Mouse (Mus musculus): ENCODE data around the gene Pah.

The Pah gene

DNA sequence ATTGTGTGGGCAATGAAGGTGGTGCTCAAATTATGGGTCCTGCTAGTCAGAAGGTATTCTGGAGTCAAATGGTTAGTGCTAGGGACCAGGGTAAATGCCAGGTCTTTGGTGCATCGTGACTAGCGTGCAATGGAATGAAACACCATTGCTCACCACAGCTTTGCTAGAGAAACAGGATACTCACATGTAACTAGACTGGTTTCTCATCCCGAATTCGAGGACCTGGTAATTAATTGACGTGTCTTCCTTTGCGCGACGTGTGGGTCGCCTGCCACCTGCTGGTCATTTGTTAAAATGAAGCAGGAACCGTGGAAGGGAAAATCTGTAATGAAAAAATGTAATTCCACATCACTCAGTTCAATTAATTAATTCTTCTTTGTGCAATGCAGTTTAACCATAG, 17.6 kb upstream of the Pah start:
- peak; percentile 77 for DNase-seq (ENCODE audit: low spot score)

DNA sequence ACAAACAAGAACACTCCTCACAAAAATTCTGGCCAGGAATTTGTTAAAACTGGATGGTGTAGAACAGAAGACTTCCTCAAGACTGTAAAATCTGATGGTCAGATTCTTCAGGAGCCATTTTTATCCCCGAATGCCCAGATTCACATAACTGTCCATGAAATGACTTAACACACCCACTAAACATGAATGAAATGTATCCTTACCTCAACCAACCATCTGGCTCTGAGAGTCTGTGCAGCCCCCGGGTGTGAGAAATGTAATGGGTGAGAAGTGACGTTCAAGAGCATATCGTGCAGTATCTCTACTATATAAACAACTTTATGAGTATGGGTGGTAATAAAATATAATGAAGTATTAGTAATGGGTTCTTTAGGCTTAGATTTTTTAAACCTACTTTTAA, 13.0 kb upstream of the Pah start:
- no peak for DNase-seq (ENCODE audit: low spot score)

DNA sequence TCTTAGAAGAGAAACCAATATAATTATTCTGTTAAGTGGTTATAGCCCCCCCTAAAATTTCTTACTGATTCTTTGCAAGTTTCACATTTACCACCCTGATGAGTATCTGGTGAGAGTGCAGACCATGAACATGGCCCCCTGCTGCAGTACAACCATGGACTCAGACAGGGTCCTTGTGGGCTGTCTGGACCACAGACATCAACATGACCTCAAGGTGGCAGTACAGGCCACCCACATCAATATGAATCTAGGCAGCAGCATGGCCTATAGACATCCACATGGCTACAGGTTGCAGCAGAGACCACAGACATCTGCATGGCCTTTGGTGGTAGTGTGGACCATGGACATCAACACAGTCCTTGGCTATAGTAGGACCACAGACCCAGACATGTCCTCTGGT, 8.5 kb upstream of the Pah start:
- DNase-seq (ENCODE audit: low spot score) = peak; percentile 11

DNA sequence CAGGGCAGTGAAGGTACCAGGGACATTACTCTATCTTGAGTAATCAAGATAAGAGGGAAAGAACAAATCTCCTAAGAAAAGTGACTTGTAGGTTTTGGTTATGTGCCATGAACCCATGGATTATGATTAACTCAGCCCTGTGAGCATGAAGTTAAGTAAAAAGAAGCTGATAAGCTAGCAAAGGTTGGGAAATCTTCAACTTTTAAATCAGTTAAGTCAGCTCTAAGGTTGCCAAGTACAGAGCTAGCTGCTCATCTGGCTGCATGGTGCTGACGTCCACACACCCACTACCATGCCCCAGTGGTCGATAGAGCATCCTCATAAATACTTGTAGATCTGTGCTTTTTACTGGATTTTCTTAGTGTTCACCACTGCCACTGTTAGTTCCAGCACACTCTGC, 3.0 kb upstream of the Pah start:
- no peak for DNase-seq (ENCODE audit: low spot score)

GRCm38 (mm10) chr10:87520401-87521116, 1.0 kb upstream of the Pah start:
- no peak for DNase-seq (ENCODE audit: low spot score)

GRCm38 (mm10) chr10:87534172-87534571, 12.6 kb downstream of the Pah start:
- no peak for DNase-seq (ENCODE audit: low spot score)

- no peak for DNase-seq (ENCODE audit: low spot score)
Measured at GRCm38 (mm10) chr10:87545759-87546158, 24.2 kb downstream of the Pah start.

GRCm38 (mm10) chr10:87546299-87547234, 25.0 kb downstream of the Pah start:
- DNase-seq (ENCODE audit: low spot score) = peak; percentile 58

DNA sequence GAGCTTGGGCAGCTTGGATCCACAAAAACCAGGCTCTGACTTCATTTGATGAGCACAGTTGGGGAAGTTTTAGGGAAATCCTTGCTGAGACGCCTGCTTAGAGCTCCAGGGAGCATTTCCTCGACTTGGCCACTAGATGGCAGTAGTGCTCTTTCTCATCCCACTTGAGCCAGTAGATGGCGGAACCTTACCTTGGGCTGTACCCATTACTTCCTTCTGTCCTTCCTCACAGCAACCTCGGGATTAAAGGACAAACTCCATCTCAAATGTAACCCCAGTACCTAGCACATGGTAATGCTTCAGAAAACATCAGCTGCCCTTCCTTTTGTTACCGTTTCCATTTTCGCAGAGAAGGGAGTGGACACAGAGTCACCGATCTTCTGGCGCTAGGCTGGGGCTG, 31.1 kb downstream of the Pah start:
- DNase-seq (ENCODE audit: low spot score) = peak; percentile 88

DNA sequence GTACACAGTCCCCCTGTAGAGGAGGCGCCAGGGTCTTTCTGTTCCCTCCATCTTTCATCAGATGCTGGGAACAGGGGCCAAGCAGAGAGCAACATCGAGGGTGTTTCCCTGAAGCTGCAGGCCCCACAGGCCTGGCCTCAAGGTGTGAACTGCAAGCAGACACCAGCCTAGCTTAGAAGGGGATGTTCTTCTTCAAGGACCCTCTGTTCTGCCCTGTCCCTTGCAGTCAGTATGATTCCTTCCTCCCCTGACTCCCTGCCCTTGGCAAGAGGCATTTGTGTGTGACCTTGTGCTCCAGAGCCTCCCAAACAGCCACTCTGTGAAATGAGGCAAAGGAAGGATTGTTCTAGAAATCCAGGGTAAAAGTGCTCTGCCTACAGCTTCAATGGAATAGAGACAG, 34.8 kb downstream of the Pah start:
- no peak for DNase-seq (ENCODE audit: low spot score)

GRCm38 (mm10) chr10:87563818-87564217, 42.2 kb downstream of the Pah start:
- no peak for DNase-seq (ENCODE audit: low spot score)

GRCm38 (mm10) chr10:87565712-87566111, 44.1 kb downstream of the Pah start:
- DNase-seq (ENCODE audit: low spot score) = no peak

DNA sequence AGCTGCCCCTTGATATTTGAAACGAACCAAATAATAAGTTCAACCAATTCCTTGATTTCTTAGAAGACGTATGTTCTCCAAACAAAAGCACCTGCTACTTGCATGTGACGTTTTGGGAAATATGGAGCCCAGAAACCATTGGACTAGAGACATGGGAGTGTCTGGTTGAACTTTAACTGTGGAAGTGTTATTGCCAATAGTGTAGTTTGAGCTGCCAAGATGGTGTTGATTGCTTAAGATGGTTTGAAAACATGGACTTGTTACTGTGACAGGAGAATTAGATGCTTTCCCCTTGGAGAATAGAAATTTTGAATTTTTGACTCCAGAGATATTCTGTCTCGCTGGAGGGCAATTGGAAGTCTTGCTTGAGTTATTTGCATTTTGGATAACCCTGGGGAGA, 50.9 kb downstream of the Pah start:
- no peak for DNase-seq (ENCODE audit: low spot score)

DNA sequence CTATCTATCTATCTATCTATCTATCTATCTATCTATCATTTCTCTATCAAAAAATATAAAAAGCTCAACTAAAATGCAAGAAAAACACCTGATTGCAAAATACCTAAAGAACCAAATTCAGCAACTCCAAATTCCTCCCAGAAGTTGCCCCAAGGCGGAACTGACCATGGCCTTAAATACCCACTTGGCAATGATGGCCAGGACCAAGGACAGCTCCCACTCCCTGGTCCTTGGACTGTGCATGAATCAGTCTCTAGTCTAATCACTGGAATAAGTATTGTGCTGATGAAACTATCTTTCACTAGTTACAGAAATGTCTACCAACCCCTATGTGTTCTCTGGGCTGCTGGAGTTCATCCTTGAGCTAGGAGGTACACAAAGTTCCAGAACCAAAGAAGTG, 65.1 kb downstream of the Pah start:
- DNase-seq (ENCODE audit: low spot score) = peak; percentile 71

DNA sequence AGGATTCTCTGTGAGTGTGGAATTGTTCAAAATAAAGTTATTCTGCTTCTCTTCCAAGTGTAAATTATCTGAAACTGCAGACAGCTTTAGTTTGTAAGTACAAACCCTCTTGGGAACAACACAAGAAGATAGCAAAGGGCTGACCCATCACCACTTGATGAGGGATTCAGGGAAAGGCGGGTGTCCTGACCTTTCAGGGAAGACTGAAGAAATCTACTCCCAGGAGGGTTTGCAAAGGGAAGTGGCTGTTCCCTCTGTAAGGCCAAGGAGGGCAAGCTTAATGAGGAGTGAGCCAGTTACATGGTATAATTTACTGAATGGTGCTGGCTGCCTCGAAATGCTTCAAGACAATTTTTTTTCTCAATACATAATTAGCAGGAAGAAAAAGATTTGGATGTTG, 72.3 kb downstream of the Pah start:
- no peak for DNase-seq (ENCODE audit: low spot score)

DNA sequence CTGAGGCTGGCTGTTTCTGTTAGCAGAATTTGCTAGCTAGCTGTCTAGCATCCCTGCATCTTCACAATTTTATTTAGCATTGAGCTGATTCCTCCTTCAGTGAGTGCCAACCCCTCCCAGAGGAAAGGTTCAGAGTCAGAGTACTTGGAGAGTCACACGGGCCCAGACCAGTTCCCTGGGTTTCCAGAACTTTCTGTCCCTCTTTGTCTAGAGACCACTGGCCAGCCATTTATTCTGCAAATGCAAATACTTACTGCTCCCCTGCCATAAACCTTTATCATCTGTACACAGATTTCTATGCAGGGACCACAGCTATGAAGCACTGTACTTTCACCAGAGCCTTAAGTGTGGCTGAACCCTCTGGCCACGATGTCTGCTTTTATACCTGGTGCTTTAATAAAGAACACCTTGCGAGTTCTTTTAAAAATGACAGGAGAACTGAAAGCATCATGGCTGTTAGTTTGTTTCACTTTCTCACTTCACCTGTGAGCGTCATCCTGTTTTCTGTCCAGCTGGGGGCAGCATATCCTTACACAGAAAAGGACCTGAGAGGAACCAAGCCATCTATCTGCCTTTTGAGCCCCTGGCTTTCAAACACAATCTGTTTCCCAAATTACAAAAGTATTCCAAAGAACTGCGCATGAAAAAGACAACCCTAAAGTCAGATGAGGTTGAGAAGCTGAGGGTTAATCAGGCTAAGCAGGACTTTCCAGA, 74.9 kb downstream of the Pah start:
- DNase-seq (ENCODE audit: low spot score) = peak; percentile 75

DNA sequence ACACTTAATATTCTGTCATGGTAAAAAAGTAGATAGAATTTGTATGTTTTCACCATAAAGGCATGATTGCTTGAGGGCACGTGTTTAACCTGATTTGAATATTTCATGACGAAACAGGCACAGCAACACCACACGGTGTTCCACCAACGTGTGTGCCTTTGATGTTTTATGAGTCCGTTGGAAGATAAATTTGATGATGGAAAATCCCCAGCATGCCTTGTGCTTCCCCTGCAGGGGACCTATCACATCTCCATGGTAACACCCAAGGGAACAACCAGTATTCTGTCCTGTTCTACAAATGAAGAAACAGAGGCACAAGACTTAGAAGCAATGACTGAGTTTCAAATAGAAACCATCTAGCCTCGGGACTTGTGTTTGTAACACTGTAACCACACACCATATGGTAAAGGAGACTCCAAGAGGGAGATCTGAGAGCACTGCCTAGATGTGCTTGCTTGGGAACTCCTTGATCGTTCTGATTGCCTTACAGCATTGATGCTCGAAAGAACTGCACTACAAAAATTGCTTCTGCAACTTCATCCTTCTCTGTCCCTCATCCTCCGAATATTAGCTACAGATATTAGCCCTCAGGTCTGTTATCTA, 75.6 kb downstream of the Pah start:
- DNase-seq (ENCODE audit: low spot score) = peak; percentile 2

DNA sequence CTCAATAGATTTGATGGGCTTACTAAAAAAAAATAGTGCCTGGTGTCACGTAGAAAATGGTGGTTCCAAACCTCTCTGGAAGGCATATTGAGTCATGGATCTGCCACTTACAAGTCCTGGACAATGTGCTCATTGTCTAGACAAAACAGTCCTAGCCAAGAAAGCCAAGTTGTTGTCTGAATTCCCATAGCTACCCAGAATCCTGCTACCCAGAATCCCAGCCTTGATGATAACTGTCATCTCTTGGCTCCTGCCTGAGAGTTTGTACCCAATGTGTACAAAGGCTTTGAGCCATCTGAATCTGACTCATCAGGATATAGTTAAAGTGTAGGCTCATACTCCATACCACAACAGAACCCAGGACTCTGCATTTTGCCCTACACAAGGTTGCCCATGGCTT, 80.6 kb downstream of the Pah start:
- no peak for DNase-seq (ENCODE audit: low spot score)

DNA sequence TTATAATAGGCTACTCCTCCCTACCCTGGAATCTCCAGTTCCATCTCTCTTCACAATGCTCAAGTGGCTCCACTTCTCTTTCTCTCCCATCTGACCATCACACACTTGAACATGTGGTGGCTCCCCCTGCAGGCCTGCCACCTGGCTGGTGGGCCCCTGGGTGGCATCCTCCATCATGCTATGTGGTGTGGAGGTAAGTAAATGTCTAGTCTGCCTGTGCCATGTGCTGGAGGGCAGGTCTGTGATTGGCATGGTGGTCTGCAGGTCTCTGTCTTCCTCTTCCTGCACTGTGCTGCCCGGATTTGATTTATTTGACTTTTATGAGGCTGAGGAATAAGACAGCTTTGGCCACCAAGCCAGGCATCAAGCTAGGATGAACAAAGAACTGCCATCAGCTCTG, 103.6 kb downstream of the Pah start:
- no peak for DNase-seq (ENCODE audit: low spot score)
